Mouse (Mus musculus) layer of hippocampus, adult 9-11 months (tissue): ENCODE measurements around the gene Ccdc57.

Experiments used
- DNase-seq: peaks from one replicate; pipeline ENCODE4 v3.0.0; 2022

The Ccdc57 gene

DNA sequence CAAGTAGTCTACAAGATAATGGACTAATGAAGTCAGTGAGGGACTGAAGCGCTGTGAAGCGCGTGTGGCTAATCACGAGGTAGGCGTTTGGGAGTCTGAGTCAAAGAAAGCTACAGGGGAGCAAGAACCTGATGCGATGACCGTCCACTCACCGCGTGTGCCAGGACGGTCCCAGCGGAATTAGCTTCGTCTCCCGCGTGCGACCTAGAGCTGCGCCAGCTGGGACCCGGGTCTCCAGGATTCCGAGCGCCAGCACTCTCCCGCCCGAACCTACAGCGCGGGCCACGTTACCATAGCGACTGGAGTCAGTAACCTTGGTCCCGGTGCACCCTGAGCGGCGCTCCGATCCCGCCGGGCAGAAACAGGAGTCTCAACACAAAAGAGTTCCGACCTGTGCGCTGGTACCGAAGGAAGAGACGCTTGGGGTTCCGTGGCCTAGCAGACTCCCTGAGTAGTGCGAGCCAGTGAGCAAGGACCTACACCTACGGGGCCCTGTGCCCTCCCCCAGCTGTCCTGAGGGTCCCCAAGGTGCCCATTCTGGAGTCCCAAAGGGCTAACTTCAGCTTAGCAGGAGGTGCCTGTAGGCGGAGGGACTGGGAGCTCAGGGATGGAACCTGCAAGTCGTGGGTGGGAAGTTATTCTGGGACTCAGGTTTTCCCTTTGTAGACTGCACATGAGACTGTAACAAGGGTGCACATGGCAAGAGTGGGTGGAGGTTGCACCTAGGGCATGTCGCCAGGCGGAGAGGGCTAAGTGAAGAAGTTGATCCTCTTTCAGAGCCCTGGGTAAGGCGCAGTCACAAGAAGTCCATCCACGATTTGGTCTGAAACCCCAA is at the start of gene Ccdc57:
TSS of gene Ccdc57 (minus strand) at position 309 of the 835 bp plus-strand sequence.
- peak; percentile 89 for DNase-seq

DNA sequence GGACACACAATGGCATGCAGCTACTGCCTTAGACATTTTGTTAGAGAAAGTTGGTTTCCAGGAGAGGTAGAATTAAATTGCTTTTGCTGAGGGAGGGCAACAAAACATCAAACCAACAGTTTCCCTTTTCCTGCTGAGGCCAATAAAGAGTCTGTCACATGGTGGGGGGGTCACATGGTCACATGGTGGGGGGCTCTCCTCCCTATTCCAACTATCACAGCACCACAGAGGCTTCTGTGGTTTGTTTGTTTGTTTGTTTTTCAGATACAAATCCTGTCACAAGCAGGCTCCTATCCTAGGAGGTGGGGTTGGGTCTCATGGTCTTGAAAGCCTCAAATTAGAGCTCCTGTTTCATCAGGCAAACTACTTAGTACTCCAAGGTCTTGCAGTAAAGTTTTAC is 49.8 kb upstream of the Ccdc57 start:
- DNase-seq, result no peak

DNA sequence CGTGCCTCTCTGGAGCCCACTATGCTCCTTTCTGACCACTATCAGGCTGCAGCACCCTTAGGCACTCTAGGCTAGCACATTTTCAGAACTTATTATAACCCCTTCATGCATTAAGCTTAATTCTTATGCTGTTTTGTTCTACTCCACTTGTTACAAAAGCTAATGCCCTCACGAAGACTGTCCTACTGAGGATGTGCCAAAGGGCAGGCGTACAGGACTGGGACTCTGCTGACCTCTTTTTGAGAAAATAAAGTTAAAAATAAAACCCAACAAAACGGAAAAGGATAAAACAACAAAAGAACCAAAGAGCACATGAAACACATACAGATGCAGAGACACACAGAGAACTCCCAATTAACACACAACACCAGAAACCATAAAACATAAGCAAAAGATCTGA is 49.0 kb upstream of the Ccdc57 start:
- DNase-seq, result no peak

GRCm38 (mm10) chr11:120980427-120981035 is 47.9 kb upstream of the Ccdc57 start:
- no peak for DNase-seq

DNA sequence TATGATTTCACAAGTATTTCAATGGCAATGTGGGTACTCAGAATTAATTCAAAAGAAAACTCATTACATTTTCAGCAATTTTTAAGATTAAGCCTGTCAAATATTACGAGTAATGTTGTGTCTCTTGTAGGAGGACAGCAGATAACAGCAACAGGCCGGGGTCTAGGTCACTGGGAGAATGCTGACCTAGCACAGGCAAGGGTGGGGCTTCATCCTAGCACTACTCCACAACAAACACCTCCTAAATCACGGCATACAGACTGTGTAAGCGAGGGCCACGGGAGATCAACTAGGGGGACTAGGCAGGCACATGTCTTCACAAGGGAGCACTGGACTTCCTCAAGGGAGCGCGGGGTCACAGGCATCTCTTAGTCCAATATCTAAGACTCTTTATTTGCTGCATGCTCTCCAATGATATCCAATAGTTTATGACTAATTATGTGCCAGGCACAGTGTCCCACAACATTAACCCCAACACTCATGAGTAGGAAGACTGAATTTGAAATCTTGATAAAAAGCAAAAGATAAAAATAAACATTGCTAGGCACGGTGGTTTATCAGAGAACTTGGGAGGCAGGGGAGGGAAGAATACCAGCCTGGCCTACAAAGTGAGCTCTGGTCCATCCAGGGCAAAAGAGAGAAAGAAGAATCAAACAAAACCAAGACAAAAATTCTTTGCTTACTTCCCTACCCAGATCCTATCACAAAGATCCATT is 47.2 kb upstream of the Ccdc57 start:
- no peak for DNase-seq

- DNase-seq, result no peak
These were observed 40.6 kb upstream of the Ccdc57 start for GRCm38 (mm10) chr11:120973318-120973717.

DNA sequence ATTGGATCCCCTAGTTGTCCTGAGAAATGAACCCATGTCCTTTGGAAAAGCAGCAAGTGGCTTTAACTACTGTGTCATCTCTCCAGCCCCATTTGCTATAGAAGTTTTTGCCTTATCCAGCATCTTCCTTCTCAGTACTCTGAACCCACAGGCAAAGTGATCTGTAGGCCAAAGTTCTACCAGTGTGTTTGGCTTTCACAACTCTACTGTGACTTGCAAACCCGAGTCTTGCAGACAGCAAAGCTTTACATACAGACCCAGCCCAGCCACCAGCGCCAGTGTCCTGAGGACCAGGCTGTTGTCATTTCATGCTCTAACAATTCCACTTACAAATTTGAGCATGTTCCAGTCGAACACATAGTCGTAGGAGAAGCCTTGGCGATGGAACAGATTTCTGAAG is 38.6 kb upstream of the Ccdc57 start:
- no peak for DNase-seq

- DNase-seq, result no peak
These were observed 37.1 kb upstream of the Ccdc57 start for GRCm38 (mm10) chr11:120969742-120970141.

GRCm38 (mm10) chr11:120965587-120965986 is 32.9 kb upstream of the Ccdc57 start:
- no peak for DNase-seq

DNA sequence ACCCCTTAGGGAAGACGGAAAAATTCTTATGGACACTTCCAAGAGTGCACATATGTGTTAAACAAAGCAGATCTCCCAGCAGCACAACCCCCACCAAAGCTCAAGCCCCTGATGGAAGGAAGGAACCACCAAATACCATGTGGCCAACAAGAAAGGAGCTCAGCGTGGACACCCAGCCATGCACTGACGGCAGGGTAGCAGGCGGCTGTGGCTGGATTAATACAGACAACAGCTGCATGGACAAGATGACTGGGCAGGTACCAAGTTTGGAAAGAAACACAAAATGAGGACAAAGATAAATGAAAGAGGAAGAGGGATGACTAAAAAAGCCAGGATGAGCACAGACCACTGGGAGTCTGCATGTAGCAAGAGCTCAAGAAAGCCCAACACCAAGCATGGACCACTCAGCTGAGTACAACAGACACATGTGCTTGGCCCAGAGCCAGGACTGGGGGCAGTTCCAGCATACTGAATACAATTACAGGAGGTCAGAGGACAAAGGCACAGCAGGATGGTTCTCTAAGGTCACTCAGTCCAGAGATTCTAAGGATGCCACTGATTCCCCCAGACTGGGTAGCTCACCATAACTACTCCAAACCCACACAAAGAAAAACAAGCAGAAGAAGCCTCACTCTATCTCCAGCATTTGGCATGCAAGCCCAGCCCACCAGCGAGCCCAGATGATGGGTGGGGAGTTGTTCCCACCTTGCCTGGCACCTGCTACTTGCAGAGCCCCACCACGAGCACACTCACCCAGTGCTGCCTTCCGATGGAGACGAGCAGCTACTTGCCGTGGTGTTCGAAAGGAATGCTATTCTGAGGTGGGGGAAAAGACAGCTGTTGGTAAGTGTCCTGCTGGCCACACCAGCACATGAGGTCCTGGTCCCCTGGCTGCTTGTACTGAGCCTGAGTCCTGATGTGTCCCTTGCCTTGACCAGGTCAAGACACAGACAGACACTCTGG is 31.8 kb upstream of the Ccdc57 start:
- no peak for DNase-seq

DNA sequence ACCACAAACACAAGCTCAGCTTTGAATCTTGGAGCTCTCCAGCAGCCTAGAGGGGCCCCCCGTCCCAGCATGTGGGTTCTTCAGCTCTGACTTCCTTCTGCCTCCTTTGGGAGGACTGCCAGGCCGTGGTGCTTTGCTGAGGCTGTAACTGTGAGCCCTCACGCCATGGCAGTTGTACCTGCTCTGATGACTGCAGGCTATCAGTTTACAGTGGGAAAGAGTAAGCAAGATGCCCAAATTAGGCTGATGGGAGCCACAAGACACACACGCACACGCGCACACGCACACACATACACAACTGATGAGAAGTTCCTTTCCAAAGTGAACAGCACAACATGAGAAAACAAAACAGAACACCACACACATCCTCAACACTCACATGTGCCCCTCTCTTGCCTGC is 30.2 kb upstream of the Ccdc57 start:
- DNase-seq, result no peak

GRCm38 (mm10) chr11:120962050-120962771 is 29.5 kb upstream of the Ccdc57 start:
- no peak for DNase-seq

GRCm38 (mm10) chr11:120961594-120961993 is 28.9 kb upstream of the Ccdc57 start:
- no peak for DNase-seq

- no peak for DNase-seq
These were observed 27.6 kb upstream of the Ccdc57 start for GRCm38 (mm10) chr11:120960248-120960647.

DNA sequence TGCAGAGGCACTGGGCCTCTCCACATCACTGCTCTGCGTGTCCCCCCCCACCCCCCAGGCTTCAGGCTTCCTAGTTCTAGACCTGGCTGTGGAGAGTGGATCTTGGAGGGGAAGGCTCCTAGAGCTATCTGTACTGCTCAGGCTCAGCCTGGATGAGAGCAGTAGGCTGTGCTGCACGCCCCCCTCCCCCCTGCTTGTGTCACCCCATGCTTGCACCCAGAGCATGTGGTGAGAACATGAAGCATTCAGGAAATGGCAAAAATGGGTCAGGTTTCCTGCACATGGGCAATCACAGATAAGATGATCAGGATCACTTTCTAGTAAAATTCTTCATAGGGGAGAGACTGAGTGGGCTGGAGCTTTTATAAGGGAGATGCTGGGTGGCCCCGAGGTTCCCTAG is 26.9 kb upstream of the Ccdc57 start:
- DNase-seq, result no peak

DNA sequence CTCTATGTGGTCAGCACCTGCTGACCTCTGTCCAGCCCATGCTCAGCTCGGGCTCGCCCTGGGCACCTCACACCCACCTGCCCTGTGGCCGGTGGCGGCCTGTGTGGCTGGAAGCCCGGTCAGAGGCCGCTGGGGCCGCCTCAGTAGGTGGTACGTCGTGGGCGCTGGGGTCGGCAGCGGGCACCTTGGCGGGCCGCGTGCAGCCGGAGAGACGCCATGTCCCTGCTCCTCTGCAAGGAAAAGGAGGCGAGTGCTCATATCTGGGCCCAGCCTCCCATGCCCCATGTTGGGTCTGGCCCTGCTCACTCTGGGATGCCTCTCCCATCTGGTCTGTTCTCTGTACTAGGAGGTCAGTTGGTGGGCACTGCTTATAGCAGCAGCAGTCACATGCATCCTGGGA is 26.4 kb upstream of the Ccdc57 start:
- DNase-seq, result no peak

- peak; percentile 77 for DNase-seq
These were observed 25.1 kb upstream of the Ccdc57 start for GRCm38 (mm10) chr11:120957731-120958257.

DNA sequence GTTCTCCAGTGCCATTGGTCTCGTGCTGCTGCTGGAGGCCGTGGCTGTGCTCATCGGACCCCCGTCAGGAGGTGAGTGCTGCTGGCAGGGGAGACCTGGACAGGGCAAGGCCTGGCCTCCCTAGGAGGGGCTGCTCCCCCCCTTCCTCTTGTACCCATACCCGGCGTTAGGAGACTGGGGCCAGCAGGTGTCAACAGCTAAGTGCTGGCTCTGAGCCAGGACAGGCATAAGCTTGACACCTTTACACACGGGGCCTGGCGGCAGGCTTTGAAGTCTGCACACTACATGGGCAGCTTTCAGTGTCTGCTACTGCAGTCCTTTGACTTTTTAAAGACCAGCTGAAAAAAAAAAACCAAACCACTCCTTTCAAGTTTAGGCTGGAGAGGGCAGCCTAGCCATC is 24.4 kb upstream of the Ccdc57 start:
- DNase-seq, result no peak

GRCm38 (mm10) chr11:120955701-120956100 is 23.0 kb upstream of the Ccdc57 start:
- no peak for DNase-seq

DNA sequence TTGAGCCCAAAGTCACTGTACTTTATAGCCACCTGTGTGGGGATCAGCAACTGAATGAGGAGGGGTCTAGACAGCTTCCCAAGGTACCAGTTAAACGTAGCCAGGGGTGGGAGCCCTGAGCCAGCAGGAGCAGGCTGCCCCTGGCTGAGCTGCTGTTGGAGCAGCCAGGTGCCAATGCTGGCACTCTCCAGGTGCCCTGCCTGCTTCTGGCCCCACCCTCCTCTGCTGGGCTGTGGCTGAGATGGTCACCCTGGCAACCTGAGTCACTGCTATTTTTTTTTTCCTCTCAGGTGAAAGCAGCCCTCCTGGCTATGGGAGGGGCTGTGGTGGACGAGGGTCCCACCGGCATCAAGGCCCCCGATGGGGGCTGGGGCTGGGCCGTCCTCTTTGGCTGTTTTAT is 22.3 kb upstream of the Ccdc57 start:
- DNase-seq, result no peak
